Mouse (Mus musculus): ENCODE measurements around the gene Ap4m1. TPM values are rescaled to one million over a fixed set of nuclear protein-coding genes. Genes with fewer than 3 reads are reported as not detected.

Ap4m1 gene
- polyA plus RNA-seq (2012; rRNA removed): 24.4 and 31.9 TPM in 2 replicates

GRCm38 (mm10) chr5:138171695-138172491 is at the start of gene Ap4m1, which contains the start of gene Mcm7:
Gene Ap4m1, plus strand, starts transcription at chr5:138172002.
Gene Mcm7, minus strand, starts transcription at chr5:138172422.

GRCm38 (mm10) chr5:138155443-138155976 is 16.3 kb upstream of the Ap4m1 start, which contains the start of gene Zfp113:
Gene Zfp113, minus strand, starts transcription at chr5:138155744.

GRCm38 (mm10) chr5:138160842-138161665 is 10.7 kb upstream of the Ap4m1 start, which contains the start of gene Cops6:
Gene Cops6, plus strand, starts transcription at chr5:138161071.

GRCm38 (mm10) chr5:138186950-138187638 is 15.3 kb downstream of the Ap4m1 start, which contains the start of the genes Taf6 and Cnpy4:
Gene Taf6, minus strand, starts transcription at chr5:138187451.
Gene Cnpy4, plus strand, starts transcription at chr5:138187485.

GRCm38 (mm10) chr5:138193771-138194727 is 22.2 kb downstream of the Ap4m1 start, which contains the start of gene Mblac1:
Gene Mblac1, plus strand, starts transcription at chr5:138194314.

GRCm38 (mm10) chr5:138225700-138226099 is 53.9 kb downstream of the Ap4m1 start, which contains the start of gene Nxpe5:
Gene Nxpe5, plus strand, starts transcription at chr5:138225898.

Other genes with a start within 250 kb of the Ap4m1 start
- gene Gjc3, start 208.9 kb upstream of the Ap4m1 start, polyA plus RNA-seq (2012; rRNA removed): 0.12 and 0.35 TPM in 2 replicates
- 0.88 and 1.7 TPM in 2 replicates for gene Azgp1, start 190.5 kb upstream of the Ap4m1 start, polyA plus RNA-seq (2012; rRNA removed)
- not detected in 2 replicates for gene Smok3a, start 150.7 kb upstream of the Ap4m1 start, polyA plus RNA-seq (2012; rRNA removed)
- not detected in 2 replicates for gene Smok3b, start 150.6 kb upstream of the Ap4m1 start, polyA plus RNA-seq (2012; rRNA removed)
- not detected in 2 replicates for gene Smok3c, start 118.8 kb upstream of the Ap4m1 start, polyA plus RNA-seq (2012; rRNA removed)
- 3.5 and 4.0 TPM in 2 replicates for gene Zkscan1, start 86.9 kb upstream of the Ap4m1 start, polyA plus RNA-seq (2012; rRNA removed)
- 5.9 and 6.5 TPM in 2 replicates for gene Zscan21, start 55.1 kb upstream of the Ap4m1 start, polyA plus RNA-seq (2012; rRNA removed)
- gene Zfp113, start 16.3 kb upstream of the Ap4m1 start, polyA plus RNA-seq (2012; rRNA removed): 2.3 and 2.9 TPM in 2 replicates
- 61.9 and 65.8 TPM in 2 replicates for gene Cops6, start 10.9 kb upstream of the Ap4m1 start, polyA plus RNA-seq (2012; rRNA removed)
- 24.7 and 26.8 TPM in 2 replicates for gene Mcm7, start 420 bp downstream of the Ap4m1 start, polyA plus RNA-seq (2012; rRNA removed)
- 39.3 and 55.2 TPM in 2 replicates for gene Taf6, start 15.4 kb downstream of the Ap4m1 start, polyA plus RNA-seq (2012; rRNA removed)
- gene Cnpy4, start 15.5 kb downstream of the Ap4m1 start, polyA plus RNA-seq (2012; rRNA removed): 2.9 and 3.3 TPM in 2 replicates
- gene Mblac1, start 22.3 kb downstream of the Ap4m1 start, polyA plus RNA-seq (2012; rRNA removed): 7.7 and 9.6 TPM in 2 replicates
- gene Nxpe5, start 53.9 kb downstream of the Ap4m1 start, polyA plus RNA-seq (2012; rRNA removed): 1.8 and 2.0 TPM in 2 replicates
- gene Lamtor4, start 83.5 kb downstream of the Ap4m1 start, polyA plus RNA-seq (2012; rRNA removed): 176 and 202 TPM in 2 replicates
- 60.0 and 79.7 TPM in 2 replicates for gene BC037034, start 92.0 kb downstream of the Ap4m1 start, polyA plus RNA-seq (2012; rRNA removed)
- 0.52 and 0.76 TPM in 2 replicates for gene Gal3st4, start 100.8 kb downstream of the Ap4m1 start, polyA plus RNA-seq (2012; rRNA removed)
- gene Gm43720, start 108.0 kb downstream of the Ap4m1 start, polyA plus RNA-seq (2012; rRNA removed): not detected in 2 replicates
- gene Gpc2, start 108.0 kb downstream of the Ap4m1 start, polyA plus RNA-seq (2012; rRNA removed): 2.2 and 3.5 TPM in 2 replicates
- 0.50 and 0.75 TPM in 2 replicates for gene Stag3, start 108.2 kb downstream of the Ap4m1 start, polyA plus RNA-seq (2012; rRNA removed)
- gene Pvrig, start 170.0 kb downstream of the Ap4m1 start, polyA plus RNA-seq (2012; rRNA removed): 0.38 TPM in 1 of 2 replicates, not detected in the other

Measured in colon, adult 2 months (tissue).